Mouse (Mus musculus): Measurements from ENCODE around the gene Dhx9. TPM values are rescaled to one million over a fixed set of nuclear protein-coding genes. Genes with fewer than 3 reads are reported as not detected.

The Dhx9 gene
- polyA plus RNA-seq (2014; fragmentation: Illumina TruSeq; extraction: RNeasy Lipid Tissue Mini Kit (QIAGEN cat#74804); ENCODE audit: insufficient read depth, low read depth, low replicate concordance), result 26.6 TPM

DNA sequence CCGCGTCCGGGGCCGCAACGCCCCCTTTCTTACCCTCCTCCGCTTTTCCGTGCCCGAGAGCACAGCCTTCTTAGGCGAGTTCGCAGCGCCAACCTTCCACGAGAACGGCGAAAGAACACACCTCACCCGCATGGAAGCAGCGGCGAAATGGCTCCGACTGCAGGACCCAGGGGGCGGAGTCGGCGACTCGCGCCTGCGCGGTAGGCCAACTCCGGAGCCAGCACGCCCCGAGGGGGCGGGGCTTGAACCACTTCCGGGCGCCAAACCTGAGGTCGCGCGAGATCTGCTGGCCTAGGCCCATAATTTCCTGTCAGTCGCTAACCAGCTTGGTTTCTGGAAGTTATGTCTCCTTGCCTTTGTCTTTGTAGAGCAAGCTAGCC lies at the start of gene Dhx9:
Gene Dhx9 (minus strand): TSS at position 161 of the 380 bp plus-strand sequence.

DNA sequence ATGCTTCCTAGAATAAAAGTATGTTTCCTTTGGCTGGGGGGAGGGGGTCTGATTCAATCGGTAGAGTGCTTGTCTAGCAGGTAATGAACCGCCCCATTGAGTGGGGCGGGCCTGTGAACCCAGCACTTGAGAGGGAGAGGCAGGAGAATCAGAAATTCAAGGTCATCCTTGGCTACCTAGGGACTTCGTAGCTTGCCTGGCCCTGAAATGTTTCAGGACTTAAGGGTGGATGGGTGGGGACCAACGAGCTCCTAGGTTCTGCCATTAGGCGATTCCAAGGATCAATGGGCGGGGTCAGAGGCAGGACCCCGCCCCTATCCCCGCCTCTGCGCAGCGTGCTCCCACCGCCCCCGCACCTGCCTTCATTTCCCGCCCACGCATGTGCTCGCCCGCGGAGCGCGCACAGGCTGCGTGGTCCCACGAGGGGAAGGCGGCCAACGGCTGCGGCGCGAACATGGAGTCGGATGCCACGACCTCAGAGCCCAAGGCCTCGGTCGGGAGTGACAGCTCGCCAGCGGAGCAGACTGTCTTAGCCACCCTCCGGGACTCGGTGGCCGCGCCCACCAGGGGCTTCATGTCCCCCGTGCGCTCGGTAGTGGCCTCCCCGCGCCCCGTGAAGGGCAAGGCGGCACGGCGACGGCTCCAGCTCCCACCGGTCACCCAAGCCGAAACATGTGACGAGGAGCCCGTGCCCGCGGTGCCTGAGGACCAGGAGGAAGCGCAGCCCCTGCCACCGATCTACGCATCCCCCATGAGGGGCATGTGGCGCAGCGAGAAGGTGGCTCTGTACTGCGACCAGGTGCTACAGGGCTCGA lies 62.5 kb downstream of the Dhx9 start, which contains the start of gene Shcbp1l:
Gene Shcbp1l (plus strand): TSS at position 393 of the 815 bp plus-strand sequence.

Other genes with a start within 250 kb of the Dhx9 start
- gene Lamc1, start 154.9 kb downstream of the Dhx9 start, polyA plus RNA-seq (2014; fragmentation: Illumina TruSeq; extraction: RNeasy Lipid Tissue Mini Kit (QIAGEN cat#74804); ENCODE audit: insufficient read depth, low read depth, low replicate concordance), result 50.4 TPM
- 0.24 TPM for gene Shcbp1l, start 62.5 kb downstream of the Dhx9 start, polyA plus RNA-seq (2014; fragmentation: Illumina TruSeq; extraction: RNeasy Lipid Tissue Mini Kit (QIAGEN cat#74804); ENCODE audit: insufficient read depth, low read depth, low replicate concordance)
- gene Npl, start 62.4 kb upstream of the Dhx9 start, polyA plus RNA-seq (2014; fragmentation: Illumina TruSeq; extraction: RNeasy Lipid Tissue Mini Kit (QIAGEN cat#74804); ENCODE audit: insufficient read depth, low read depth, low replicate concordance), result 2.3 TPM
- not detected for gene Rgs8, start 165.4 kb upstream of the Dhx9 start, polyA plus RNA-seq (2014; fragmentation: Illumina TruSeq; extraction: RNeasy Lipid Tissue Mini Kit (QIAGEN cat#74804); ENCODE audit: insufficient read depth, low read depth, low replicate concordance)